Mouse (Mus musculus) B cell, adult 67 days (primary cell): ENCODE data around the gene Kcna1. TPM values are rescaled to one million over a fixed set of nuclear protein-coding genes. Genes with fewer than 3 reads are reported as not detected.

Experiments used
- total RNA-seq, 2 experiments: library from RNA; stranded (reverse); gene quantifications; 4 replicates each; pipeline ENCODE4 v1.2.4; 2023

Kcna1 gene
- total RNA-seq: not detected

GRCm38 (mm10) chr6:126646381-126646780, at the start of gene Kcna1:
Gene Kcna1 (minus strand): TSS chr6:126646384.

Other genes starting within 250 kb of the Kcna1 start
- gene Kcna5, start 111.0 kb downstream of the Kcna1 start, total RNA-seq: not detected
- gene Kcna6, start 94.3 kb upstream of the Kcna1 start, total RNA-seq: not detected
- 10 to 100 TPM; 52.1 to 52.9 TPM for gene Ndufa9, start 202.8 kb upstream of the Kcna1 start, total RNA-seq
- gene Akap3, start 206.7 kb upstream of the Kcna1 start, total RNA-seq: not detected